Mouse (Mus musculus) liver, embryonic 15.5 days (tissue): ENCODE data around the gene Prdx1. TPM values are rescaled to one million over a fixed set of nuclear protein-coding genes. Genes with fewer than 3 reads are reported as not detected.

Source experiments
- ATAC-seq: fragments of 200-750 bp; cut with Nextera tagmentation; 2 replicates; pipeline ENCODE4 v1.8.0; 2017; ENCODE audit warnings: moderate number of reproducible peaks, mild to moderate bottlenecking, moderate library complexity; ENCODE audit not compliant: insufficient read depth
- H3K27ac ChIP-seq: fragments of 300-500 bp; sonication (generic); replicated peaks from 2 replicates; pipeline ENCODE4 v1.5.1; 2015; ENCODE audit warnings: mild to moderate bottlenecking, inconsistent platforms
- H3K27me3 ChIP-seq: fragments of 300-500 bp; sonication (generic); 2 replicates; pipeline ENCODE4 v1.6.1; 2015; ENCODE audit warnings: mild to moderate bottlenecking, inconsistent platforms
- H3K36me3 ChIP-seq: fragments of 300-500 bp; sonication (generic); replicated peaks from 2 replicates; pipeline ENCODE4 v1.6.1; 2015; ENCODE audit warnings: moderate library complexity, mild to moderate bottlenecking, inconsistent platforms
- H3K4me1 ChIP-seq: fragments of 300-500 bp; sonication (generic); replicated peaks from 2 replicates; pipeline ENCODE4 v1.6.1; 2015; ENCODE audit warnings: inconsistent platforms
- H3K4me2 ChIP-seq: fragments of 300-500 bp; sonication (generic); 2 replicates; pipeline ENCODE4 v1.6.1; 2015; ENCODE audit warnings: moderate library complexity, mild to moderate bottlenecking, inconsistent platforms
- H3K4me3 ChIP-seq: fragments of 300-500 bp; sonication (generic); replicated peaks from 2 replicates; pipeline ENCODE4 v1.5.1; 2015; ENCODE audit warnings: mild to moderate bottlenecking, inconsistent platforms
- H3K9ac ChIP-seq: fragments of 300-500 bp; sonication (generic); 2 replicates; pipeline ENCODE4 v1.6.1; 2015; ENCODE audit warnings: moderate library complexity, mild to moderate bottlenecking, inconsistent platforms
- H3K9me3 ChIP-seq: fragments of 300-500 bp; sonication (generic); replicated peaks from 2 replicates; pipeline ENCODE4 v1.6.1; 2016; ENCODE audit warnings: inconsistent platforms
- WGBS: fragments of 180-500 bp; shearing (Covaris S2); methylation state at CpG from one replicate; pipeline ENCODE4 v1.1.7; 2015; ENCODE audit warnings: mixed read lengths; ENCODE audit not compliant: insufficient replicate concordance; 5-methylcytosine and 5-hydroxymethylcytosine counted together
- polyA plus RNA-seq: library from polyadenylated mRNA; unstranded; fragments of >200 nt; fragmentation: Nextera tagmentation; extraction: Ambion mirVana; gene quantifications from 2 replicates; pipeline ENCODE4 v1.2.1, GENCODE M21; 2015

The Prdx1 gene
- 835 and 937 TPM in 2 replicates for polyA plus RNA-seq

- Histone ChIP-seq H3K9me3 (no peaks in the 10 kb centered on the region), H3K27ac (peak within 1 kb of the TSS; percentile 90), H3K4me3 (peak within 1 kb of the TSS; percentile 76), H3K9ac (peak within 1 kb of the TSS; percentile 79), H3K27me3 (peaks cover 7% of the 10 kb centered on the region; the same call in 1 of the 2 replicates), H3K4me1 (peaks cover 48% of the 10 kb centered on the region), H3K36me3 (peaks cover 25% of the 10 kb centered on the region), H3K4me2 (peak within 1 kb of the TSS; percentile 87)
- under 1% methylated on average over 56 of the region's 56 CpGs for WGBS
- peak; percentile 88 for ATAC-seq
Observed at GRCm38 (mm10) chr4:116685402-116686061, at the start of gene Prdx1. TSS of gene Prdx1 (plus strand) at chr4:116685544.

DNA sequence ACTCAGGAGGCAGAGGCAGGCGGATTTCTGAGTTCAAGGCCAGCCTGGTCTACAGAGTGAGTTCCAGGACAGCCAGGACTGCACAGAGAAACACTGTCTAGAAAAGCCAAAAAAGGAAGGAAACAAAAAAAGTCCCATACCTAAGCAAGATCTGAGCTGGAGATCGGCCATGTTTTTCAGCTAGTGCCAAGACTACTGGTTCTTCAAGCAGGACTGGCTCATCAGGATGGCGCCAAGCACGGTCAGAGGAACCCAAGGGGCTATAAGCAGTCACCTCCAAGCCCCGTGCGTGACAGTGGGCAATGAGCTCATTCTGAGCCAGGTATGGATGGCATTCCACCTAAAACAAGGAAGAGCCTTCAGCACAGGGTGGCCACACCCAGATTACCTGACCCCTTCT, 46.5 kb upstream of the Prdx1 start:
- WGBS = 87% methylated on average over 6 of the region's 6 CpGs
- peaks cover 76% of the 10 kb centered on the region for H3K36me3 ChIP-seq

GRCm38 (mm10) chr4:116642071-116642470, 43.3 kb upstream of the Prdx1 start:
- H3K27me3 ChIP-seq = no peaks in the 10 kb centered on the region
- 83% methylated on average over 1 of the region's 1 CpGs for WGBS
- H3K9ac ChIP-seq = no peak overlapping the region
- 0 out of 2 replicates have a peak, but pooled peaks cover 8% of the 10 kb centered on the region for H3K4me1 ChIP-seq
- no peak overlapping the region for H3K4me3 ChIP-seq
- ATAC-seq = no peak
- no peak overlapping the region for H3K27ac ChIP-seq
- peaks cover 76% of the 10 kb centered on the region for H3K36me3 ChIP-seq
- no peak overlapping the region for H3K4me2 ChIP-seq
- H3K9me3 ChIP-seq = no peaks in the 10 kb centered on the region

More for the DNA sequence above, 46.5 kb upstream of the Prdx1 start:
- no peaks in the 10 kb centered on the region for H3K27me3 ChIP-seq
- H3K4me3 ChIP-seq = no peak overlapping the region
- no peaks in the 10 kb centered on the region for H3K9me3 ChIP-seq
- H3K4me1 ChIP-seq = no peaks in the 10 kb centered on the region
- ATAC-seq = no peak
- no peak overlapping the region for H3K27ac ChIP-seq
- no peak overlapping the region for H3K4me2 ChIP-seq
- H3K9ac ChIP-seq = no peak overlapping the region

DNA sequence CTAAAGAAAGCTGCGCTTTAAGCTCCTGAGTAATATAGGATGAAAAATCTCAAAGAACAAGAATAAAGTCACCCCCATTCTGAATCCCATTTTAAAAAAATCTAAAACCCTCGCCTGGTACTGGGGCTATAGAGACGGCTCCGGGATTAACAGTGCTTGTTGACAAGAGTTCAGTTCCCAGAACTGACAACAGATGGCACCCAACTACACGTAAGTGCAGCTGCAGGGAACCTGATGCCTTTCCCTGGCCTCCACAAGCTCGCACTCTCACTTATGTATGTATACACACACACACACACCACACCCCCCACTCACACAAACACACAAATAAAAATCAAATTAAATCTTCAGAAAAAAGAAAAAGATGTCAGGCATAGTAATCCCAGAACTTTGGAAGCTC, 41.0 kb upstream of the Prdx1 start:
- WGBS = 47% methylated on average over 6 of the region's 6 CpGs
- Histone ChIP-seq H3K9me3 (no peaks in the 10 kb centered on the region), H3K27me3 (no peaks in the 10 kb centered on the region), H3K4me2 (no peak overlapping the region), H3K36me3 (peaks cover 75% of the 10 kb centered on the region), H3K4me3 (no peak overlapping the region), H3K4me1 (peaks cover 26% of the 10 kb centered on the region), H3K27ac (no peak overlapping the region), H3K9ac (no peak overlapping the region)
- ATAC-seq = no peak

DNA sequence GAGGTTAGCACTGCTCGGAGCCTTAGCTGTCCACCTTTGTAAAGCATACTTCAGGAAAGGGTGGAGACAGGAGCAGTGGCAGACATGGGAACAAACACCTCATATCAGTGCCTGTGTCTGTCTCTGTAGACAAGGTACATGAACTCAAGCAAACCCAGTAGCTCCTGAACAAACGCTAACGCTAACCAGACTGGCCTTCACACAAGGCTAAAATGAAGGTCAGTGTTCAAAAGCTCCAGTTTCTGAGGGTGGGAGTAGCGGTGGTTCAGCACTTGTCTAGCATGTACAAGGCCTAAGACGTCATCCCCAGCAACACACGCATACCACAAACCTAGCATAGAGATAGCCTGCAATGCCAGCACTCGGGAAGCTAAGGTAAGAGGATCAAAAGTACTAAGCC, 39.7 kb upstream of the Prdx1 start:
- no peak for ATAC-seq
- WGBS = 76% methylated on average over 7 of the region's 7 CpGs
- Histone ChIP-seq H3K36me3 (peaks cover 64% of the 10 kb centered on the region), H3K4me3 (no peak overlapping the region), H3K9me3 (no peaks in the 10 kb centered on the region), H3K9ac (no peak overlapping the region), H3K27ac (no peak overlapping the region), H3K27me3 (no peaks in the 10 kb centered on the region), H3K4me1 (peaks cover 39% of the 10 kb centered on the region), H3K4me2 (no peak overlapping the region)

DNA sequence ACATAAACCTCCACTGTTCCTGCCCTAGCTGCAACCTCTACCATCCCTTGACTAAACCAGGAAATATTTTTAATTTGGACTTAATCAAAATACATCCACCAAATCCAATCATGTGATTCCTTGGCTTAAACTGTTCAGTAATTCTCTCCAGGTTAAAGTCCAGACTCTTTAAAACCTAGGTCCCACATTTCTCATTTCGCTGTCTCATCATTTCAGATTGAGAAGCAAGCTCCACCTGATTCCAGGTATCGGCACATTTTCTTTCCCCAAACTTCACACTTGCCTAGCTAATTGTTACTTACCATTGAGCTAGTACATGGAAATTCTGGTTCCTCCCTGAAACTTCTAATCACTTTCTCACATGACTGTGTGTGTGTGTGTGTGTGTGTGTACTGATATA, 35.9 kb upstream of the Prdx1 start:
- H3K27ac ChIP-seq = no peak overlapping the region; the same call in 1 of the 2 replicates
- 89% methylated on average over 2 of the region's 2 CpGs for WGBS
- peaks cover 37% of the 10 kb centered on the region for H3K36me3 ChIP-seq
- H3K9me3 ChIP-seq = no peaks in the 10 kb centered on the region
- no peak overlapping the region for H3K9ac ChIP-seq
- peak overlapping the region; percentile 80 for H3K4me2 ChIP-seq
- ATAC-seq = no peak
- no peaks in the 10 kb centered on the region for H3K27me3 ChIP-seq
- H3K4me3 ChIP-seq = peak overlapping the region; percentile 78; the same call in 1 of the 2 replicates
- H3K4me1 ChIP-seq = peaks cover 48% of the 10 kb centered on the region

DNA sequence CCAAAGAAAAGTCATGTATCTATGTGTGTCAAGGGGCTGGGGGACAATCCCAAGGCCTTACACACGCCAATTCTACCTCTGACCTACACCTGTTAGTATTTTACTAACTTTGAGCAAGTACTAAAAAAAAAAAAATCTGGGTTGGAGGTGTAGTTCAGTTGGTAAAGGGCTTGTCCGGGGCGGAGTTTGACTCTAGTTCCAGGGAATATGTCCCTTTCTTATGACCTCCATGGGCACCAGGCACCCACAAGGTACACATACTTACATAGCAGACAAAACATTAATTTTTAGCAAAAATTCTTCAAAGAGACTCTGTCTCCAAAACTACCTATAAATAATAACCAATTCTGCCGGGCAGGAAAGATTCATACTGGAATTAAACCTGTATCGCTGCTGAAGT, 35.0 kb upstream of the Prdx1 start:
- WGBS = 33% methylated on average over 5 of the region's 5 CpGs

GRCm38 (mm10) chr4:116650924-116651796, 34.2 kb upstream of the Prdx1 start, which contains the start of gene Akr1a1:
TSS of gene Akr1a1 (minus strand) at chr4:116651680.
- Histone ChIP-seq H3K4me2 (peak within 1 kb of the TSS; percentile 80), H3K27me3 (no peaks in the 10 kb centered on the region), H3K9me3 (no peaks in the 10 kb centered on the region), H3K9ac (peak within 1 kb of the TSS; percentile 74), H3K4me3 (peak within 1 kb of the TSS; percentile 78), H3K27ac (peak within 1 kb of the TSS; percentile 86), H3K4me1 (peaks cover 55% of the 10 kb centered on the region), H3K36me3 (peaks cover 25% of the 10 kb centered on the region)
- under 1% methylated on average over 39 of the region's 39 CpGs for WGBS
- peak; percentile 92 for ATAC-seq

More for the DNA sequence above, 35.0 kb upstream of the Prdx1 start:
- Histone ChIP-seq H3K36me3 (peaks cover 27% of the 10 kb centered on the region), H3K4me3 (peak overlapping the region; percentile 78), H3K4me2 (peak overlapping the region; percentile 80), H3K9ac (peak overlapping the region; percentile 74), H3K27ac (peak overlapping the region; percentile 86), H3K9me3 (no peaks in the 10 kb centered on the region), H3K27me3 (no peaks in the 10 kb centered on the region), H3K4me1 (peaks cover 51% of the 10 kb centered on the region)
- no peak for ATAC-seq

DNA sequence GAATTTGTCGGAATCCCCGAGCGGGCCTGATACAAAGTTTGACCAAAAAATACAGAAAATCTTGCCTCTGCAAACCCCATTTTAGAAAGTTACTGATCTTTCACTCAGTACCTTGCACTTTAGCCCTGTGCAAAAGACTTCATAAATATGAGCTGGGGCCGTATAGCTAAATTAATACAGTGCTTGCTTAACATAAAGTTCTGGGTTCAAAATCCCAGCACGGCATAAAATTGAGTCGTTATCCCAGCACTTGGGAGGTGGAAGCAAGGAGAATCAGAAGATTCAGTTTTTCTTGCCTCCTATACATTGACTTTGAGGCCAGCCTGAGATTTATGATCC, 33.6 kb upstream of the Prdx1 start:
- Histone ChIP-seq H3K4me1 (peaks cover 58% of the 10 kb centered on the region), H3K36me3 (peaks cover 21% of the 10 kb centered on the region; the same call in 1 of the 2 replicates), H3K4me3 (peak overlapping the region; percentile 78), H3K27me3 (no peaks in the 10 kb centered on the region), H3K9ac (peak overlapping the region; percentile 74; the same call in 1 of the 2 replicates), H3K4me2 (peak overlapping the region; percentile 80), H3K9me3 (no peaks in the 10 kb centered on the region), H3K27ac (peak overlapping the region; percentile 86)
- 11% methylated on average over 6 of the region's 6 CpGs for WGBS
- no peak; the same call in 1 of the 2 replicates for ATAC-seq

GRCm38 (mm10) chr4:116653228-116653627, 32.1 kb upstream of the Prdx1 start:
- Histone ChIP-seq H3K9ac (no peak overlapping the region), H3K4me1 (peaks cover 50% of the 10 kb centered on the region), H3K4me3 (no peak overlapping the region), H3K27me3 (no peaks in the 10 kb centered on the region), H3K4me2 (no peak overlapping the region), H3K36me3 (0 out of 2 replicates have a peak, but pooled peaks cover 10% of the 10 kb centered on the region), H3K27ac (no peak overlapping the region), H3K9me3 (no peaks in the 10 kb centered on the region)
- ATAC-seq = no peak
- 78% methylated on average over 6 of the region's 6 CpGs for WGBS

DNA sequence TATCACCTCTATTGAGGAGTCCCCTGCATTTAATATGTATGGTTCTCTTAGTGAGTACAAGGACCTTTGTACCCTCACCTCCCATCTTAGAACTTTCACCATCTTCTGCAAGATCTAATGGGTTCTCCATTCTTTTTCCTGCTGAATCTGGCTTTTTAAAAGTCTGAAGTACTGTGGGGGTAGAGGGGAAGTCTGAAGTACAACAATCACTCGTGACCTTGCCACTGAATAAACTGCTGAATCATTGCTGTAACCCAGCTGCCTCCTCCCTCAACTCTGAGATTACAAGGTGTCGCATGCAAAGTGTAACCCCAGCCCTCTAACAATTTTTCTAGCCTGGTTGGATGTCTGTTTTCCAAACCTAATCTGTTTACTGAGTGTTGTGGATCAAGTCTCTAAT, 30.2 kb upstream of the Prdx1 start:
- Histone ChIP-seq H3K27ac (no peak overlapping the region), H3K4me1 (peaks cover 36% of the 10 kb centered on the region), H3K36me3 (no peaks in the 10 kb centered on the region), H3K4me2 (no peak overlapping the region), H3K9me3 (no peaks in the 10 kb centered on the region), H3K4me3 (no peak overlapping the region), H3K27me3 (0 out of 2 replicates have a peak, but pooled peaks cover 5% of the 10 kb centered on the region), H3K9ac (no peak overlapping the region)
- ATAC-seq = no peak
- 7% methylated on average over 2 of the region's 2 CpGs for WGBS
